Mouse (Mus musculus) liver, adult (tissue): ENCODE results near the gene Lhx5.

Source experiments
- GATA4 ChIP-seq: IDR thresholded peaks from 2 replicates; pipeline ENCODE4 v1.6.1; 2014; ENCODE audit warnings: mild to moderate bottlenecking, low read length; ENCODE audit not compliant: insufficient replicate concordance

Gene Lhx5

DNA sequence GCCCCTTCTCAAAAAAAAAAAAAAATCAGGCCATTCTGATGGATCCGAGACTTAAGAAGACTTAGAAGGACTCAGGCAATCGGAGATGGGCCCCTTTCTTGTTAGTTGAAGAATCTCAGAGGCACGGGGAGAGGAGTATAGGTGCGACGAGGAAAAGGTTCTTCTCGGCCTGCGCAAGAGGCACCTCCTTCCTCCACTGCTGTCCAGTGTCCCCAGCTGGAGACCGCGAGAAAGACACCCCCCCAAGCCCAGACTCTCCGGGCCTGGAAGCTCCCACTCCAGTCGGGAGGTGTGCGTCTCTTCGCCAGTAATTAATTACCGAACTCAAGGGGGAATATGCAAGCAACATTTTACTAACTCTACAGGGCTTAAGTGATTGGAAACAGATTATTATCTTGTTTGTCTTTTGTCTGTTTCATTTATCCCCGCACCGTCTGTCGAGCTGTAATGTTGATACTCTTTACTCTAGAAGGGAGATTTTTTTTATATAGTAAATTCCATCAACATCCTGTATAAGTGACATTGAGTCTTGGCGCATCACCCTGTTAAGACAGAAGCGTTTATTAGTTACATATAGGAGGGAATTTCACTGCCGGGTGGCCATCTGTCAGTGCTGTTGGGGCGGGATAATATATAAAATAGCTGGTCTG, 3.2 kb upstream of the Lhx5 start:
- no peak for TF ChIP-seq GATA4

DNA sequence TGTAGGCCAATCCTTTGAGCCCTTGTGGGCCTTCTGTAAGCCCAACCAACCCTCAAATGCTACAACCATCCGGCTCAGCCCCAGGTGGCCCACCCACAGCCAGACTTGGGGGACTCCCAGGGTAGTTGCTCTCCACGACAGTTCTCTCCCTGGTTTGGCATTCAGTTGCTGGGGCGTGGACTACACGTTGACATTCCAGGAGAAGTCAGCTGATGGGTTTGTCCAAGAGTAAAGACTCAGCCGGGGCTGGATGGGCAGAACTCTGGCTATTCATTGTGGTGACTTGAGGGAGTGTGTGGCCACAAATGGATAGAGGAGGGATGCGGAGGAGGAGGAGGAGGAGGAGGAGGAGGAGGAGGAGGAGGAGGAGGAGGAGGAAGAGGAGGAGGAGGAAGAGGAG, 2.5 kb upstream of the Lhx5 start:
- TF ChIP-seq GATA4, result no peak

DNA sequence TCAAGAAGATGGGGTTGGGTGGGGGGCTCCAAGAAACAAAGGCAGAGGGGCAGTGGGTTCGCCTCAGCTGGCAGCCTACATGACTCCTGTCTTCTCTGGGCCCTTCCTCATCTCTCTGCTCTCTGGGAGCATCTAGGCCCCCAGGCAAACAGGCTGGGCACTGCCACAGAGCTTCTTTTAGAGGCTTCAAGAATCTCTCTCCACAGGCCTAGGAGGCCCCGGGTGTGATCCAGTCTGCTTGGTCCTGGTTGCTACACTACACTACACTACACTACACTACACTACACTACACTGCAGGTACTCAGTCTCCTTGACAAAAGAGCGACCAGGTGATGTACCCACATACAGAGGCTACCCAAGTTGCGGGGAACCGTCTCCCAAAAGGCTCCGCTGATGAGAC, 1.8 kb upstream of the Lhx5 start:
- TF ChIP-seq GATA4, result no peak

DNA sequence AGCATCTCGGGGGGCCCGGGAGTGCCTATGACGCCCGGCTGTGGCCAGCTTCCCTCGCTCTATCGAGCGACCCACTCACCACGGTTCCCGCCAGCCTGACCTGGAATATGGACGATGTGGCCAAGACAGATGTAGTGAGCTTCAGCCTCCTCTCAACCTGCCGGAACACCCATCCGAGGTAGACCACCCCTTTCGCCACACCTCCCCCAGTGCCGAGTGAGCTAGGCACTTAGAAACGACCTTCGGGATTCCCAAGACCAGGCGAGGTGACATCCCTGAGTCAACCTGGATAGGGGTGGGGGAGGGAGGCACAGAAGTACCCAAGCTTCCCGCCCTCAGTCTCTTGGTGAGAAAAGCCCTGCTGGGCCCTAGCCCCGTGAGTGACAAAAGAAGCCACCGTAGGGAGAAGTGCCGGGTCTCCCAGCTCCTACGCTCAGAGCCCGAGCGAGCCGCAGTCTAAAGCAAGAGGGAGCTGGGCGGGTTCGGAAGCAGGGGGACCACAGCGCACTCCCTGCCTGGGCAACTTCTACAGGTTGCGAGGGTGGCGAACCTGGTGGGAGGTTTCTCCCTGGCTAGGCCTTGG, 407 bp upstream of the Lhx5 start:
- no peak for TF ChIP-seq GATA4

DNA sequence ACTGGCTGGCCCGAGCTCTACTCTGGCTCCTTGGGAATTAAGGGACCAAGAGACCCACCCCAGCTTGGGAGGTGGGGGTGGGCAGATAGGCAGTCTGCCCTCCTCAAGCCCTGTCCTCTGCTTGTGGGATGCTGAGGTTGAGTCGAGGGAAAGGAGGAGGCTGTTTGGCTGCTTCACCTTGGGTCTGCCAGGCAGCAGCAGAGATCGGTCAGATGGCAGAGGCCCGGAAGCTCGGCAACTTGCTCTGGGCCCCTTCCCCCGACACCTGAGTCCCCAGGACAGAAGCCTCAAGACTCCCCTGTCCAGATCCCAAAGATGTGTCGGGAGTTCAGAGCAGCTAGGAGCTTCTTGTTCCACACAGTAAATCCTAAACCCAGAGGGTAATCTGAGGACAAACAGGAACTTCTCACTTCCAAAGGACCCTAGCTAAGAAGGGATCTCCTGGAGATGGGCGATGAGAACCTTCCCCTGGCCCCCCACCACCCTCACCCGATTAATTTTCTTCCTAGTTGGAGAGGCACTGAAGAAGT, 1.1 kb downstream of the Lhx5 start:
- TF ChIP-seq GATA4, result no peak

DNA sequence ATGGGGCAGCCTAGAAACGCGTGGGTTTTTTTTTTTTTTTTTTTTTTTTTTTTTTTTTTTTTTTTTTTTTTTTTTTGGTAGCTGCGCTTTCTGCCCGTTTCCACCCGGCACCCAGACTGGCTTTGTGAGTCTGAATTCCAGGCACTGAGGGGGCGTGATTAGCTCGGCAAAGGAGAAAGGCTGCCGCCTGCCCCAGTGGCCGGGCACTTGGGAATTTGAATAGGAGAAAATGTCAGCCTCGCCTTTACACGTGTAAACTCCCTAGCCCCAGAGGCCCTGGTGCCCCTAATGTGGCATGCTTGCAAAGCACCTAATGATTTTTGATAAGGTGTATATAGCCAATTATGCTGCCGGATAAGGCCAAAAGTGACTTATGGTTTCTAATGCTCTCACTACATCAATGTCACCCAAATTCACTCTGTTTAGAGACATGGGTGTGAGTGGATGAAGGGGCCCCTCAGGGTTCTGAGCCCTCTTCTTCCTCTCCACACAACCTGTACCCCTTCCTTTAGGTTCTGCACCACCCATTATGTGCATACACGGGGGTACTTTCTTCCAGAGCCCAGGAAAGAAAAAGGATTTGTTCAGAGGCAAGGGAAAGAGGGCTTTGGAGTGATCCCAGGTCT, 1.7 kb downstream of the Lhx5 start:
- no peak for TF ChIP-seq GATA4

DNA sequence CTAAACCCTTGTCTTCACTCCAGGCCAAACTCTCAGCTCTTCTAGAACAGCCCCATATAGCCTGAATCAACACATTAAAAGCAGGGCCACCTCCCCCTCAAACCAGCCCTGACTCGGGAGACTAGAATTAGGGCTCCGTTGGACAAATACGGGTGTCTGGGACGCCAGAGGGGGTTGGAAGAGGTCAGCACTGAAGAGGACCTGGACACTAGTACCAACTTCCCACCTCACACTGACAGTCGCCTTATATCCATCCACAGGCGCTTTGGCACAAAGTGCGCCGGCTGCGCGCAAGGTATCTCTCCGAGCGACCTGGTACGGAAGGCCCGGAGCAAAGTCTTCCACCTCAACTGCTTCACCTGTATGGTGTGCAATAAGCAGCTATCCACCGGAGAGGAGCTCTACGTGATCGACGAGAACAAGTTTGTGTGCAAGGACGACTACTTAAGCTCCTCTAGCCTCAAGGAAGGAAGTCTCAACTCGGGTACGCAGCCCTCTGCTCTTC, 2.8 kb downstream of the Lhx5 start:
- TF ChIP-seq GATA4, result no peak

DNA sequence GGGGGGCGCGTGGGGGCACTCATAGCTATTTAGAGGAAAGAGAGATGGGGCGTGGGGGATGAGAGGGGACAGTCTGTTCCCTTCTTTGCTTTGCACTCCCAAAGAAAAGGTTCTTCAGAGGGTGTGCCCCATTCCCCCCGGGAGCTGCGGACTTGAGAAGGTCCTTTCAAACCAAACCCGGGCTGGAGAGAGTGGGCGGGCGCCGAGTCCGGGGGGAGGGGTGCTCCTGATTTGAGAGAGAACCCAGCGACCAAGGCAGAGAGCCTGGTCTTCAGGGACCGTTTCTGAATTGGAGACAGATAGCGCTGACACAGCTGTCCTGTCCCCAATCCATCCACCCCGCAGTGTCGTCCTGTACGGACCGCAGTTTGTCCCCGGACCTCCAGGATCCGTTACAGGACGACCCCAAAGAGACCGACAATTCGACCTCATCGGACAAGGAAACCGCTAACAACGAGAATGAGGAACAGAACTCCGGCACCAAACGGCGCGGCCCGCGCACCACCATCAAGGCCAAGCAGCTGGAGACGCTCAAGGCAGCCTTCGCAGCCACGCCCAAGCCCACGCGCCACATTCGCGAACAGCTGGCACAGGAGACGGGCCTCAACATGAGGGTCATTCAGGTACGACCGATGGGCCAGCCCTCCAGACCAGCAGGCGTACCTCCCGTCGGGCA, 3.6 kb downstream of the Lhx5 start:
- TF ChIP-seq GATA4, result no peak

DNA sequence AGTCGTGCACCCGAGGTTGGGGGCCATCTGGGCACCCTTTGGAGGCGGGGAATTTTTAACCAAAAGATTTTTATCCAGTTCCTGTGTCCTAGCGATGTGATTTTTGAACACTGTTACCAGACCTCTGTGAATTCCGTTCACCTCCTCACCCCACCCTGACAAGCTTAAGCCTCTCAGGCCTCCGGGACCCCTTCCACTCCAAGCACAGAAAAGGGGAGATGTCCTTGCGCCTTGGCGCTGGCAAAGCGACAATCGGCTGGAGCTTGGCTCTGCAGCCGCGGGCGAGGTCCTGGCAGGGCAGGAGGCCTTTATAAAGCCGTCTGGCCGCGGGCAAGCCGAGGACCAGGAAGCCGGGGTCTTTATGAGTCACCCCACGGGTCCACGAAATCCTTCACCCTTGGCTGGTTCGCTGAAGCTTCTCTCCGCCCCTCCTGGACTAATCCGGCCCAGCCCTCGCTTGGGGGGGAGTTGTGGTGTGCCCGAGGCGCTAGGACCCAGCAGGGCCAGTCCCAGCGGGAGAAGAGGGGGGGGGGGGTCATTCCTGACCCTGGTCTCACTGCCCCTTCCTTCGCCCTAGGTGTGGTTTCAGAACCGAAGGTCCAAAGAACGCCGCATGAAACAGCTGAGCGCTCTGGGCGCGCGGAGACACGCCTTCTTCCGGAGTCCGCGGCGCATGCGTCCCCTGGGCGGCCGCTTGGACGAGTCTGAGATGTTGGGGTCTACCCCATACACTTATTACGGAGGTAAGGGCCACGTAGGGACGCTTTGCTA, 4.4 kb downstream of the Lhx5 start:
- no peak for TF ChIP-seq GATA4

DNA sequence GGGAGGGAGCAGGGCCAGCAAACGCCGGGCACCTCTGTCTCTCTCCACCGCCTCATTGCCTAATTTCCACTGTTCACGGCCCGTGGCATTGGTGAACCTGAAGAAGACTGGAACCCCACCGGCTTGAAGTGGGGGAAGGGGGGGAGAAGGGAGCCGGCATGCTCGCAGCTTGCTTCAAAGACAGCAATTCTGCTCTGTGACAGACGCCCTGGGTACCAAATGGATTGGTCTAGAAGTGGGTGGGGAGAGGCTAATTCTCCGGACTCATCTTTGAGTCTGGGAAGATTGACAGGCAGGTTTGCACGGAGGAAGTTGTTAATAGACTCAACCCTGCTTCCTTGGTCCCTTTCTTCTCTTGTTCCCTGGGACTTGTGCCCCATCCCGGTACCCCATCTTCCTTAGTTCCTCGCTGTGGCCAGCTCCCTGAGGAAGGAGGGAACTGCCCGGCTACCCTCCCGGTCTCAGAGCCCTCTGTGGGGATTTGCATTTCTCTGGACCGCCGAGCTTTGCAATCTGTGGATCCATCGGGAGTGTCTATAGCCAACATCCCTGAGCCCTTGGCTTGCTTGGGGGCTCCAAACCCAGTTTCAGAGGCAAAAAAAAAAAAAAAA, 5.5 kb downstream of the Lhx5 start:
- no peak for TF ChIP-seq GATA4

DNA sequence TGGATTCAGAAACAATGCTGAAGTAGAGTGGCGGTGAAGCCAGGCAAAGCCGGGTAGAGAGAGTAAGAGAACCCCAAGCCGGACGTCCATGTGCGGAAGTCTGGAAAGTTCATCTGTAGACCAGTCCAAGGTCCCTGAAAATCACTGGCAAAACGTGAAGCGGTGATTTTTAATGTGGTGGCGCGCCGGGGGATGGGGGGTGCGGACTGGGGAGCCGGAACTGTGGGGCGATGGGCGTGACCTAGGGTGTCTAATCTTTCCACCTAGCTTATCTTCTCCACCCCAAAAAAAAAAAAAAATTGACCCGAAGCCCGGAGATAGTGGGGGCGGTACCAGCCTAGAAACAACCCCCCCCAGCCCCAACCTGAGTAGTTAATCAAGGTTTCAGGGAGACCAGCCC, 6.0 kb downstream of the Lhx5 start:
- TF ChIP-seq GATA4, result no peak

DNA sequence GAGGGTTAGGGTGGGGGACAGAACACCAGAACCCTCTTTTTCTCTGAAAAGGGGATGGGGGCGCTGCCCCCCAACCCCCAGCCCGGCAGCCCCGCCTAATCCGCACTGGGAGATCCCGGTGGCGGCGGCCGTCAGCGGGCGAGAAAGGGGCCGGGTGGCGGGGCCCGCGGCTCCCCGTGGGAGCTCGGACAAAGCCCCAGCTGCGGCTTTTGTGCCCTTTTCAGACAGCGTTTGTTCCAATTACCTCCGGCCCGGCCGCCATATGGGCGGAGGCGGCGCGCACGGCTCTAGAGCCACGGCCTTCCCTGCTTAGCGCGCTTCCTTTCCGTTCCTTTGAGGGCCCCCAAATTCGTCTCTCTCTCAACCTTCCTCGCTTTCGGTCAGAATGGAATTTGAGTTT, 6.5 kb downstream of the Lhx5 start:
- no peak for TF ChIP-seq GATA4

DNA sequence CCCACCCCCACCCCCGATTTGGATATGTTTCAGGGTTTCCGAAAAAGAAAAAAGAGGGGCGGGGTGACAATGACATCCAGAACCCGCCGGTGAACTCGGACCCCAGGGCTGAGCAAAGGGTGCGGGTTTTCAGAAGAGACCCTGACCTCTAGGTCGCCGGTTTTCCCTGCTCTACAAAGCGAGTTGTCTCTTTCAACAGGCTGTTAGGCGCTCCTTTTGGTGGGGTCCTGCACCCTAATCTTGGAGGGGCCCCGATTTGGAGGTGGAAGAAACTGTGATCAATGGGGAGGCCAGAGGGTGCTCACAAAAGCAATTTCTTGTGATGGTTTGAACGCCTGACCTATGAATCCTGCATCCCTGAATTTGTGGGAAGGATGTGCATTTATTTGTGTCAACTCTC, 7.0 kb downstream of the Lhx5 start:
- no peak for TF ChIP-seq GATA4

DNA sequence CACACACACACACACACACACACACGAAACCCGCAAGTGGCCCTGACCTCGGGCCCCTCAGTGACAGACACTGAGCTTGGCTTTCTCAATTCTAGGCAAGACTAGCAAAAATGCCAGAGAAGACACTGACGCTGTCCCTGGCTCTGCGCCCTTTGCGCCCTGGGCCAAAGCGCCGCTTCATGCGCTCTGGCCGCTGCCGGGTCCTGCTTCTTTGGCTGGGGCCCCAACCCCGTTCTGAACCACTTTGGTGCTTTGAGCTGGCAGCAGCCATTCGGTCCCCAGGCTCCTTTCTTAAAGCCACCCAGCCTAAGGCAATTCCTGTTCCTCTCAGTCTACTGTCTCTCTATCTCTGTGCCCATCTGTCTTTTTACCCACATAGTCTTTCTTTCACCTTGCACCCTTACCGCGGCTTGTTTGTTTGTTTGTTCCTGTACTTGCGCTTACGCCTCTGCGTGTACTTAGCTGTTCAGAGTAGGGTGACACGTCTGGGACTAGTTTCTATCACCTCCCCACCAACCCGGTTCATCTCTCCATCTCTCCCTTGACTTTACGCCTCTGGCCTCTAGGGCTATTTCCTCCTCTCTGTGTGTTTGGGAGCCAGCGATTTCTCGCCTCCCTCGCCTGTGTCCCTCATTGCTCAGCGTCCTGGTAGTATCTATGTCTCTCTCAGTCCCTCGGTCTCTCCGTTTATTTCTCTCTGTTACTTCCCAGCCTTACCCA, 7.7 kb downstream of the Lhx5 start:
- no peak for TF ChIP-seq GATA4

DNA sequence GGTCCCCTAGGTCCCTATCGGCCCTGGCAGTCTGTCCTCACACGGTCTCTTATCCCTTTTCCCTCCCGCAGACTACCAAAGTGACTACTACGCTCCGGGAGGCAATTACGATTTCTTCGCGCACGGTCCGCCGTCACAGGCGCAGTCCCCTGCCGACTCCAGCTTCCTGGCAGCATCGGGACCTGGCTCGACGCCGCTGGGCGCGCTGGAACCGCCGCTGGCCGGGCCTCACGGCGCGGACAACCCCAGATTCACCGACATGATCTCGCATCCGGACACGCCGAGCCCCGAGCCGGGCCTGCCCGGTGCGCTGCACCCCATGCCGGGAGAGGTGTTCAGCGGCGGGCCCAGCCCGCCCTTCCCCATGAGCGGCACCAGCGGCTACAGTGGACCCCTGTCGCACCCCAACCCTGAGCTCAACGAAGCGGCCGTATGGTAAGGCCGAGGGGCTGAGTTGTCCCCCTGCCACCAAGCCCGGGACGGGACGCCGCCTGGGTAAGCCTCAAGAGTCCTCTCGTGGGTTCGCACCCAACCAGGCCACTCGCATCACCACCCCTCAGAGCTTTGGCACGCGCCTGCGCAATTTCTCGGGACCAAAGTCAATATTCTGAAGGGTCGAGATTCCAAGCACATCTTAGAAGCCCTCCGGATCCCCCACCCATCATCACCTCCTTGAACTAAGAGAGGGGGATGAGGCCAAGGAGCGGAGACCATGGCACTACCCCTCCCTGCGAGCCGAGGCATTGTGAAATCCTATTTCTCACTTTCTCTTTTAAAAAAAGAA, 8.6 kb downstream of the Lhx5 start:
- no peak for TF ChIP-seq GATA4
